Mouse (Mus musculus) limb, embryonic 15.5 days (tissue): ENCODE data around the gene Tmem40. TPM values are rescaled to one million over a fixed set of nuclear protein-coding genes. Genes with fewer than 3 reads are reported as not detected.
A peak's percentile ranks its signal among the peaks of the same experiment; 100 is the strongest.

Experiments
- ATAC-seq: fragments of 200-750 bp; cut with Nextera tagmentation; 2 replicates; pipeline ENCODE4 v1.8.0; 2017; ENCODE audit warnings: low read depth, moderate TSS enrichment; ENCODE audit not compliant: insufficient number of reproducible peaks, low FRiP score, low TSS enrichment
- H3K27ac ChIP-seq: fragments of 300-500 bp; sonication (generic); 2 replicates; pipeline ENCODE4 v1.5.1; 2015; ENCODE audit warnings: moderate library complexity, mild to moderate bottlenecking, inconsistent platforms
- H3K27me3 ChIP-seq: fragments of 300-500 bp; sonication (generic); 2 replicates; pipeline ENCODE4 v1.6.1; 2015; ENCODE audit warnings: inconsistent platforms
- H3K36me3 ChIP-seq: fragments of 300-500 bp; sonication (generic); 2 replicates; pipeline ENCODE4 v1.6.1; 2015; ENCODE audit warnings: inconsistent platforms
- H3K4me1 ChIP-seq: fragments of 300-500 bp; sonication (generic); 2 replicates; pipeline ENCODE4 v1.6.1; 2015; ENCODE audit warnings: inconsistent platforms
- H3K4me2 ChIP-seq: fragments of 300-500 bp; sonication (generic); 2 replicates; pipeline ENCODE4 v1.6.1; 2015; ENCODE audit warnings: mild to moderate bottlenecking, inconsistent platforms
- H3K4me3 ChIP-seq: fragments of 300-500 bp; sonication (generic); 2 replicates; pipeline ENCODE4 v1.5.1; 2015; ENCODE audit warnings: mild to moderate bottlenecking, inconsistent platforms
- H3K9ac ChIP-seq: fragments of 300-500 bp; sonication (generic); 2 replicates; pipeline ENCODE4 v1.6.1; 2015; ENCODE audit warnings: inconsistent platforms
- H3K9me3 ChIP-seq: fragments of 300-500 bp; sonication (generic); 2 replicates; pipeline ENCODE4 v1.6.1; 2016; ENCODE audit warnings: inconsistent platforms
- WGBS: fragments of 180-500 bp; shearing (Covaris S2); methylation state at CpG from one replicate; pipeline ENCODE4 v1.1.7; 2015; 5-methylcytosine and 5-hydroxymethylcytosine counted together
- polyA plus RNA-seq: library from polyadenylated mRNA; unstranded; fragments of >200 nt; fragmentation: Nextera tagmentation; extraction: Ambion mirVana; gene quantifications from 2 replicates; pipeline ENCODE4 v1.2.1, GENCODE M21; 2015

Gene Tmem40
- polyA plus RNA-seq, 1 experiment from 2014 or later: 42.0 TPM

GRCm38 (mm10) chr6:115696707-115697215 lies 65.4 kb downstream of the Tmem40 start:
- H3K4me1 ChIP-seq: peaks cover 16% of the 10 kb centered on the region
- H3K4me3 ChIP-seq: no peak overlapping the region
- no peak overlapping the region for H3K4me2 ChIP-seq
- no peak for ATAC-seq
- no peaks in the 10 kb centered on the region for H3K36me3 ChIP-seq
- no peaks in the 10 kb centered on the region for H3K27me3 ChIP-seq
- H3K9ac ChIP-seq: no peak overlapping the region
- no peak overlapping the region for H3K27ac ChIP-seq
- no peaks in the 10 kb centered on the region for H3K9me3 ChIP-seq
- WGBS: 78% methylated on average over 7 of the region's 7 CpGs

- no peak overlapping the region for H3K4me3 ChIP-seq
- no peak overlapping the region for H3K9ac ChIP-seq
- H3K4me2 ChIP-seq: no peak overlapping the region
- no peaks in the 10 kb centered on the region for H3K9me3 ChIP-seq
- no peak overlapping the region for H3K27ac ChIP-seq
- 49% methylated on average over 7 of the region's 7 CpGs for WGBS
- ATAC-seq: no peak
- peaks cover 16% of the 10 kb centered on the region for H3K4me1 ChIP-seq
- no peaks in the 10 kb centered on the region for H3K36me3 ChIP-seq
- H3K27me3 ChIP-seq: no peaks in the 10 kb centered on the region
Observed at GRCm38 (mm10) chr6:115695124-115695523, 67.1 kb downstream of the Tmem40 start.

GRCm38 (mm10) chr6:115694441-115694842 lies 67.8 kb downstream of the Tmem40 start:
- Histone ChIP-seq H3K27ac (peak overlapping the region; percentile 69), H3K9ac (no peak overlapping the region), H3K4me1 (peaks cover 16% of the 10 kb centered on the region), H3K9me3 (no peaks in the 10 kb centered on the region), H3K27me3 (no peaks in the 10 kb centered on the region), H3K36me3 (no peaks in the 10 kb centered on the region), H3K4me2 (no peak overlapping the region), H3K4me3 (no peak overlapping the region)
- WGBS: 34% methylated on average over 9 of the region's 9 CpGs
- ATAC-seq: peak; percentile 57; the same call in 1 of the 2 replicates

GRCm38 (mm10) chr6:115692963-115693730 lies 69.1 kb downstream of the Tmem40 start:
- H3K27ac ChIP-seq: no peak overlapping the region
- no peaks in the 10 kb centered on the region for H3K36me3 ChIP-seq
- H3K9me3 ChIP-seq: no peaks in the 10 kb centered on the region
- H3K27me3 ChIP-seq: no peaks in the 10 kb centered on the region
- WGBS: 68% methylated on average over 5 of the region's 5 CpGs
- no peak overlapping the region for H3K4me3 ChIP-seq
- no peak overlapping the region for H3K4me2 ChIP-seq
- no peak for ATAC-seq
- peaks cover 16% of the 10 kb centered on the region for H3K4me1 ChIP-seq
- H3K9ac ChIP-seq: no peak overlapping the region

GRCm38 (mm10) chr6:115692163-115692950 lies 69.9 kb downstream of the Tmem40 start:
- H3K9ac ChIP-seq: no peak overlapping the region
- H3K4me3 ChIP-seq: no peak overlapping the region
- peaks cover 11% of the 10 kb centered on the region for H3K4me1 ChIP-seq
- H3K27ac ChIP-seq: 0 out of 2 replicates have a peak overlapping the region, but pooled peaks have one; percentile 33
- 46% methylated on average over 9 of the region's 9 CpGs for WGBS
- H3K27me3 ChIP-seq: no peaks in the 10 kb centered on the region
- no peaks in the 10 kb centered on the region for H3K36me3 ChIP-seq
- ATAC-seq: no peak
- H3K4me2 ChIP-seq: no peak overlapping the region
- no peaks in the 10 kb centered on the region for H3K9me3 ChIP-seq

- Histone ChIP-seq H3K9me3 (no peaks in the 10 kb centered on the region), H3K36me3 (no peaks in the 10 kb centered on the region), H3K4me3 (no peak overlapping the region), H3K27me3 (no peaks in the 10 kb centered on the region), H3K9ac (no peak overlapping the region), H3K4me1 (peaks cover 11% of the 10 kb centered on the region), H3K4me2 (no peak overlapping the region), H3K27ac (no peak overlapping the region)
- ATAC-seq: no peak
- WGBS: 86% methylated on average over 4 of the region's 4 CpGs
Observed at GRCm38 (mm10) chr6:115690105-115690504, 72.1 kb downstream of the Tmem40 start.

GRCm38 (mm10) chr6:115688589-115688988 lies 73.6 kb downstream of the Tmem40 start:
- no peak for ATAC-seq
- no peaks in the 10 kb centered on the region for H3K36me3 ChIP-seq
- WGBS: 80% methylated on average over 4 of the region's 4 CpGs

GRCm38 (mm10) chr6:115687753-115688152 lies 74.5 kb downstream of the Tmem40 start:
- no peak overlapping the region for H3K4me3 ChIP-seq
- no peaks in the 10 kb centered on the region for H3K9me3 ChIP-seq
- ATAC-seq: no peak
- H3K4me2 ChIP-seq: no peak overlapping the region
- H3K27me3 ChIP-seq: no peaks in the 10 kb centered on the region
- no peak overlapping the region for H3K27ac ChIP-seq
- no peaks in the 10 kb centered on the region for H3K4me1 ChIP-seq
- H3K9ac ChIP-seq: no peak overlapping the region
- H3K36me3 ChIP-seq: no peaks in the 10 kb centered on the region
- 51% methylated on average over 3 of the region's 3 CpGs for whole genome bisulfite sequencing

More at GRCm38 (mm10) chr6:115688589-115688988, 73.6 kb downstream of the Tmem40 start:
- Histone ChIP-seq H3K27me3 (no peaks in the 10 kb centered on the region), H3K4me2 (no peak overlapping the region), H3K4me3 (no peak overlapping the region), H3K4me1 (no peaks in the 10 kb centered on the region), H3K9ac (no peak overlapping the region), H3K27ac (no peak overlapping the region), H3K9me3 (no peaks in the 10 kb centered on the region)

- Histone ChIP-seq H3K27ac (no peak overlapping the region), H3K36me3 (no peaks in the 10 kb centered on the region), H3K27me3 (no peaks in the 10 kb centered on the region), H3K9me3 (no peaks in the 10 kb centered on the region), H3K4me2 (no peak overlapping the region), H3K4me1 (no peaks in the 10 kb centered on the region), H3K4me3 (no peak overlapping the region), H3K9ac (no peak overlapping the region)
- WGBS: 64% methylated on average over 11 of the region's 11 CpGs
- no peak for ATAC-seq
Observed at GRCm38 (mm10) chr6:115684851-115685646, 77.2 kb downstream of the Tmem40 start.

GRCm38 (mm10) chr6:115684271-115684670 lies 77.9 kb downstream of the Tmem40 start:
- ATAC-seq: no peak
- H3K36me3 ChIP-seq: no peaks in the 10 kb centered on the region
- no peak overlapping the region for H3K4me3 ChIP-seq
- H3K27me3 ChIP-seq: no peaks in the 10 kb centered on the region
- H3K9ac ChIP-seq: no peak overlapping the region
- H3K4me1 ChIP-seq: no peaks in the 10 kb centered on the region
- H3K9me3 ChIP-seq: no peaks in the 10 kb centered on the region
- no peak overlapping the region for H3K4me2 ChIP-seq
- 96% methylated on average over 2 of the region's 2 CpGs for WGBS
- no peak overlapping the region for H3K27ac ChIP-seq

GRCm38 (mm10) chr6:115681066-115681465 lies 81.1 kb downstream of the Tmem40 start:
- Histone ChIP-seq H3K27me3 (no peaks in the 10 kb centered on the region), H3K27ac (no peak overlapping the region), H3K4me2 (no peak overlapping the region), H3K9ac (no peak overlapping the region), H3K4me3 (no peak overlapping the region), H3K36me3 (no peaks in the 10 kb centered on the region), H3K9me3 (no peaks in the 10 kb centered on the region), H3K4me1 (peaks cover 4% of the 10 kb centered on the region)
- no peak for ATAC-seq
- WGBS: 77% methylated on average over 4 of the region's 4 CpGs
